Mouse (Mus musculus): ENCODE results near the gene Gabrr3. TPM values are rescaled to one million over a fixed set of nuclear protein-coding genes. Genes with fewer than 3 reads are reported as not detected.

The Gabrr3 gene
- polyA plus RNA-seq, 1 experiment = 0.02 TPM

- no peak overlapping the region for H3K27ac ChIP-seq (ENCODE audit: insufficient read depth, low read length)
- peaks cover 2% of the 10 kb centered on the region; the same call in 1 of the 2 replicates for H3K4me1 ChIP-seq (ENCODE audit: control insufficient read depth, insufficient read depth, low read length)
- TF ChIP-seq CTCF (IDR thresholded peaks at IDR 0.05; ENCODE audit: extremely low read depth, insufficient read depth, low read length) = no peak
- TF ChIP-seq POLR2A (IDR thresholded peaks at IDR 0.05; ENCODE audit: extremely low read depth, insufficient read depth, low read length) = no peak
- no peak overlapping the region for H3K4me3 ChIP-seq (ENCODE audit: insufficient read depth, low read length)
These were observed 90.8 kb downstream of the Gabrr3 start for GRCm38 (mm10) chr16:59497947-59498346.

DNA sequence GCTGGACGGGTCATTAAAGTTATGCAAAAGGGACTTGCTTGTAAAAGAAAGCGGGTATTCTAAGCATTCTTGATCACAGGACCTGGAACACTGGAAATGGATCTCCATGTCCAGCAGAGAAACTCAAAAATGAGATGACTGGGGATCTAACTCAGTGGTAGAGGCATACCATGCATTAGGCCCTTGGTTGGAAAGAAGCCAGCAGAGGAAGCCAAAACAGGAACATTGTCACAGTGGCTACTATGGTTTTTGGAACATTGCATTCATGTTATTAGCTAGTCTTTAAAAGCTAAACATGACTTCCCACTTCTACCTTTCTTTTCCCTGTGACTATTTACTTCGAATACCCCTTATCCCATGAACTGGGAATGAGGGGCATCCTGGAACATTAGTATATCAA, 92.0 kb downstream of the Gabrr3 start:
- Histone ChIP-seq H3K4me3 (ENCODE audit: insufficient read depth, low read length) (no peak overlapping the region), H3K4me1 (ENCODE audit: control insufficient read depth, insufficient read depth, low read length) (no peaks in the 10 kb centered on the region), H3K27ac (ENCODE audit: insufficient read depth, low read length) (no peak overlapping the region)
- TF ChIP-seq POLR2A (IDR thresholded peaks at IDR 0.05; ENCODE audit: extremely low read depth, insufficient read depth, low read length) (no peak), CTCF (IDR thresholded peaks at IDR 0.05; ENCODE audit: extremely low read depth, insufficient read depth, low read length) (no peak)

DNA sequence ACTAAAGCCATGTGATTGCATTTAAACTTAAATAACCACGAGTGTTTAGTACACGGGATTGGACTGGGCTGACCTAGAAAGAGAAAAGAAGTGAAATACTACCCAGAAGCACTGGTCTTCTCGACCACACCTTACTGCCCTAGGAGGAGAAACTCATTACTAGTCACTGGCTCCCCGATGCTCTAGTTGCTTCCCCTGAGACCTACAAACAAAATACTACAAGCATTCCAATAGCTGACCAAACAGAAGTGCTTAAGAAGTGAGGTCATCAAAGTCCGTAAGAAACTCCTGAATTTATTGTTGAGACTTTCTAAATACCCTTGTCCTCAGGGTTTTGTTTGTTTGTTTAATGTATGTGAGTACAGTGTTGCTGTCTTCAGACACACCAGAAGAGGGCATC, 102.7 kb downstream of the Gabrr3 start:
- TF ChIP-seq POLR2A (IDR thresholded peaks at IDR 0.05; ENCODE audit: extremely low read depth, insufficient read depth, low read length) = no peak
- no peak for TF ChIP-seq CTCF (IDR thresholded peaks at IDR 0.05; ENCODE audit: extremely low read depth, insufficient read depth, low read length)

More for the DNA sequence above, 102.7 kb downstream of the Gabrr3 start:
- Histone ChIP-seq H3K4me3 (ENCODE audit: insufficient read depth, low read length) (no peak overlapping the region), H3K27ac (ENCODE audit: insufficient read depth, low read length) (no peak overlapping the region), H3K4me1 (ENCODE audit: control insufficient read depth, insufficient read depth, low read length) (no peaks in the 10 kb centered on the region)

Other genes starting within 250 kb of the Gabrr3 start
- gene Olfr196, start 236.9 kb upstream of the Gabrr3 start, polyA plus RNA-seq (2012; rRNA removed) = not detected in 2 replicates
- gene Olfr198, start 203.8 kb upstream of the Gabrr3 start, polyA plus RNA-seq (2012; rRNA removed) = not detected in 2 replicates
- not detected in 2 replicates for gene Olfr199, start 187.6 kb upstream of the Gabrr3 start, polyA plus RNA-seq (2012; rRNA removed)
- gene Olfr201, start 134.7 kb upstream of the Gabrr3 start, polyA plus RNA-seq (2012; rRNA removed) = not detected in 2 replicates
- gene Olfr202, start 120.5 kb upstream of the Gabrr3 start, polyA plus RNA-seq (2012; rRNA removed) = not detected in 2 replicates
- gene Olfr203, start 108.5 kb upstream of the Gabrr3 start, polyA plus RNA-seq (2012; rRNA removed) = not detected in 2 replicates
- not detected in 2 replicates for gene Olfr204, start 89.1 kb upstream of the Gabrr3 start, polyA plus RNA-seq (2012; rRNA removed)
- gene Olfr205, start 76.2 kb upstream of the Gabrr3 start, polyA plus RNA-seq (2012; rRNA removed) = not detected in 2 replicates
- gene Olfr206, start 58.1 kb upstream of the Gabrr3 start, polyA plus RNA-seq (2012; rRNA removed) = not detected in 2 replicates
- not detected in 2 replicates for gene Olfr209, start 43.3 kb upstream of the Gabrr3 start, polyA plus RNA-seq (2012; rRNA removed)
- 10.0 and 10.4 TPM in 2 replicates for gene Riox2, start 64.4 kb downstream of the Gabrr3 start, polyA plus RNA-seq (2012; rRNA removed)
- gene Crybg3, start 193.6 kb downstream of the Gabrr3 start, polyA plus RNA-seq (2012; rRNA removed) = 2.6 and 4.0 TPM in 2 replicates
- gene Arl6, start 232.1 kb downstream of the Gabrr3 start, polyA plus RNA-seq (2012; rRNA removed) = 21.0 and 23.1 TPM in 2 replicates